In the genomic region with DNA sequence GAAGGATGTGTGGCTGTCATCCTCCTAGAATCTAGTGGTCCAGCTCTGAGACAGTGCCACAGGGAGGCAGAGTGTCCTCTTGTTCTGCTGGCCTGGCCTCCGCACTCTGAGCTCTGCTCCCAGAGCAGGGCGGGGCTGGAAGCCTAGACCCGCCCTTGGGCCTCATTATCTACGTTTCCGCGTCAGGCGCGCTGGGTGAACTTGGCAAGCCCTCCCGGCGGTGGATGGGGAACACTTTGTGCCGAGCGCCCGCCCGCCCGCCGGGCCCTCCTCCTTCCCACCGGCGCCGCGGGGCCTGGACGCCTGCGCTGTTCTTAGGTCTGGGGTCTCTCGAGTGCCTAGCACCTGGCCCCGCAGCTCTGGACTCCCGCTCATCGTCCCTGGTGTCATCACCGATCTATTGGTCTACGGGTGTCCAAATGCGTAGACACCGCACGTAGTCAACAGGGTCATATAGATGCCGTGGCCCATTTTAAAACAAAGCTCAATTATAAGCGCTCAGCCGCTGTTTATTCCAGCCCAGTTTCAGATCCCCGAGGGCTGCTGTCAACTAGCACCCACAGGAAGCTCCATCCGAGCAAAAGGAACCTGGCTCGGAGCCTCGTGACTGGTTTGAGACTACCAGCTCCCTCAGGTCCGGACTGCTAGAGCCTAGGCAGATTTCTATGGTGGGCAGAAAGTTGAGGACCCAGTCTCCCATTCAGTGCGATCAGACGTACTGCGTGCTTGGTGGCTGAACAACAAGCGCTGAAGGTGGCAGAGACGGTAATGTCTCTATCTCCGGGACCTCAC, we compare ENCODE assay signal across 8 mouse cellular contexts. TPM values are rescaled to one million over a fixed set of nuclear protein-coding genes. Genes with fewer than 3 reads are reported as not detected.
DNase-seq lines count a peak whose midpoint lies in the region; ATAC-seq and TF ChIP-seq lines count a peak whose summit lies in the region.

No protein-coding gene starts in this region.

- TF ChIP-seq EP300 in liver, postnatal 0 days (IDR thresholded peaks at IDR 0.05; ENCODE audit: low read depth), result peak; percentile 56; the same call in 1 of the 2 replicates
- TF ChIP-seq EP300 in stomach, postnatal 0 days (optimal IDR thresholded peaks at IDR 0.05), result no peak

- no peak for DNase-seq in ES-E14 (ENCODE audit: low read depth, low spot score)
- peak; percentile 90 to 93 for DNase-seq in cerebellum, adult 18-20 months
- peak; percentile 77 for DNase-seq in forebrain, postnatal 0 days
- peak; percentile 88 to 91 for DNase-seq in heart, postnatal 36 days
- DNase-seq in layer of hippocampus, adult 18-20 months (ENCODE audit: low spot score in 2 of 2), result peak; percentile 57 to 83
- DNase-seq in liver, postnatal 0 days, result peak; percentile 89
- peak; percentile 93 for DNase-seq in stomach, postnatal 0 days (ENCODE audit: low spot score)

- intact Hi-C loops in heart, postnatal 36 days (cut with DNase I), result loop anchor here (1.0 to 2.0 kb wide), 3 partner anchors 19 to 105 kb away; a partner anchor contains a TSS

- TF ChIP-seq CTCF in forebrain, postnatal 0 days (IDR thresholded peaks at IDR 0.05; ENCODE audit: low read depth), result peak; percentile 38; the same call in 1 of the 2 replicates
- peak; percentile 57 for TF ChIP-seq CTCF in liver, postnatal 0 days (IDR thresholded peaks at IDR 0.05; ENCODE audit: low read depth)
- peak; percentile 62 for TF ChIP-seq CTCF in stomach, postnatal 0 days (IDR thresholded peaks at IDR 0.05; ENCODE audit: low read depth)

- no peak overlapping the region for H3K27ac ChIP-seq in ES-E14 (ENCODE audit: insufficient read depth, low read depth, low read length, poor library complexity, severe bottlenecking)
- H3K27ac ChIP-seq in forebrain, postnatal 0 days (ENCODE audit: low read depth, low read length), result 0 out of 2 replicates have a peak overlapping the region, but pooled peaks have one; percentile 45
- H3K27ac ChIP-seq in liver, postnatal 0 days (ENCODE audit: low read depth), result peak overlapping the region; percentile 82
- H3K27ac ChIP-seq in neural tube, embryonic 12.5 days, result no peak overlapping the region
- H3K27ac ChIP-seq in stomach, postnatal 0 days (replicated peaks), result peak overlapping the region; percentile 67

- H3K4me3 ChIP-seq in ES-E14 (ENCODE audit: insufficient read depth in 1 of 2, low read depth in 1 of 2, low read length in 2 of 2, poor library complexity in 1 of 2, severe bottlenecking in 1 of 2), result peak overlapping the region; percentile 78 to 79
- peak overlapping the region; percentile 48 for H3K4me3 ChIP-seq in forebrain, postnatal 0 days (ENCODE audit: low read depth, low read length)
- peak overlapping the region; percentile 55 for H3K4me3 ChIP-seq in liver, postnatal 0 days (ENCODE audit: low read depth, low read length)
- peak overlapping the region; percentile 42 for H3K4me3 ChIP-seq in neural tube, embryonic 12.5 days
- peak overlapping the region; percentile 55 for H3K4me3 ChIP-seq in stomach, postnatal 0 days (ENCODE audit: low read depth, low read length)

- in situ Hi-C loops in ES-E14 (cut with MboI; ENCODE audit: low sequenced_read_pairs in 2 of 2, unreplicated experiment in 2 of 2), result no loop called here

- no peaks in the 10 kb centered on the region for H3K36me3 ChIP-seq in ES-E14 (ENCODE audit: control insufficient read depth, insufficient read depth, low read length, poor library complexity, severe bottlenecking)
- no peaks in the 10 kb centered on the region for H3K36me3 ChIP-seq in forebrain, postnatal 0 days (ENCODE audit: insufficient read depth)
- no peaks in the 10 kb centered on the region for H3K36me3 ChIP-seq in liver, postnatal 0 days (replicated peaks; ENCODE audit: insufficient read depth, low read length)
- no peaks in the 10 kb centered on the region for H3K36me3 ChIP-seq in neural tube, embryonic 12.5 days
- H3K36me3 ChIP-seq in stomach, postnatal 0 days (ENCODE audit: control insufficient read depth, insufficient read depth, low read length), result no peaks in the 10 kb centered on the region

- peak overlapping the region; percentile 96 for H3K4me2 ChIP-seq in forebrain, postnatal 0 days (ENCODE audit: low read depth)
- H3K4me2 ChIP-seq in liver, postnatal 0 days (ENCODE audit: low read depth, low read length), result peak overlapping the region; percentile 97
- peak overlapping the region; percentile 89 for H3K4me2 ChIP-seq in neural tube, embryonic 12.5 days (replicated peaks)
- H3K4me2 ChIP-seq in stomach, postnatal 0 days (replicated peaks; ENCODE audit: low read depth), result peak overlapping the region; percentile 97

- H3K9me3 ChIP-seq in ES-E14 (ENCODE audit: control insufficient read depth, insufficient read depth, low read depth, low read length), result no peaks in the 10 kb centered on the region
- no peaks in the 10 kb centered on the region for H3K9me3 ChIP-seq in forebrain, postnatal 0 days (ENCODE audit: low read length)
- no peaks in the 10 kb centered on the region for H3K9me3 ChIP-seq in liver, postnatal 0 days (ENCODE audit: low read length)
- no peaks in the 10 kb centered on the region for H3K9me3 ChIP-seq in neural tube, embryonic 12.5 days
- no peaks in the 10 kb centered on the region for H3K9me3 ChIP-seq in stomach, postnatal 0 days (ENCODE audit: control insufficient read depth, low read length)

- WGBS in forebrain, postnatal 0 days, result 2% methylated on average over 41 of the region's 45 CpGs
- WGBS in liver, postnatal 0 days (ENCODE audit: insufficient replicate concordance), result under 1% methylated on average over 41 of the region's 45 CpGs
- under 1% methylated on average over 45 of the region's 45 CpGs for WGBS in neural tube, embryonic 12.5 days
- WGBS in stomach, postnatal 0 days, result under 1% methylated on average over 44 of the region's 45 CpGs

- no peaks in the 10 kb centered on the region for H3K4me1 ChIP-seq in ES-E14 (ENCODE audit: control insufficient read depth in 2 of 2, insufficient read depth in 2 of 2, low read length in 2 of 2, poor library complexity in 1 of 2)
- no peaks in the 10 kb centered on the region for H3K4me1 ChIP-seq in forebrain, postnatal 0 days (ENCODE audit: insufficient read depth)
- H3K4me1 ChIP-seq in liver, postnatal 0 days (ENCODE audit: insufficient read depth), result peaks cover 24% of the 10 kb centered on the region
- peaks cover 36% of the 10 kb centered on the region for H3K4me1 ChIP-seq in neural tube, embryonic 12.5 days
- H3K4me1 ChIP-seq in stomach, postnatal 0 days (replicated peaks; ENCODE audit: control insufficient read depth, insufficient read depth), result peaks cover 4% of the 10 kb centered on the region; the same call in 1 of the 2 replicates

- ATAC-seq in forebrain, postnatal 0 days, result peak; percentile 84
- ATAC-seq in liver, postnatal 0 days, result peak; percentile 93
- peak; percentile 58 for ATAC-seq in neural tube, embryonic 12.5 days (ENCODE audit: low FRiP score, low read depth)
- ATAC-seq in stomach, postnatal 0 days (ENCODE audit: low FRiP score, low TSS enrichment), result peak; percentile 91

- H3K27me3 ChIP-seq in forebrain, postnatal 0 days (ENCODE audit: insufficient read depth, low read length), result peaks cover 4% of the 10 kb centered on the region; the same call in 1 of the 2 replicates
- H3K27me3 ChIP-seq in liver, postnatal 0 days (ENCODE audit: insufficient read depth, low read length), result peaks cover 48% of the 10 kb centered on the region
- peaks cover 35% of the 10 kb centered on the region for H3K27me3 ChIP-seq in neural tube, embryonic 12.5 days (replicated peaks)
- no peaks in the 10 kb centered on the region for H3K27me3 ChIP-seq in stomach, postnatal 0 days (ENCODE audit: control insufficient read depth, insufficient read depth, low read length)

- peak overlapping the region; percentile 21; the same call in 1 of the 2 replicates for H3K9ac ChIP-seq in ES-E14 (ENCODE audit: insufficient read depth, low read depth, low read length, poor library complexity, severe bottlenecking)
- peak overlapping the region; percentile 56 for H3K9ac ChIP-seq in forebrain, postnatal 0 days
- peak overlapping the region; percentile 66 for H3K9ac ChIP-seq in liver, postnatal 0 days (replicated peaks)
- peak overlapping the region; percentile 49; the same call in 1 of the 2 replicates for H3K9ac ChIP-seq in neural tube, embryonic 12.5 days
- peak overlapping the region; percentile 71 for H3K9ac ChIP-seq in stomach, postnatal 0 days (ENCODE audit: low read length)

TF ChIP-seq in ES-E14, 5 proteins besides CTCF, POLR2A, EP300 and RAD21:
- TF ChIP-seq ZC3H11A (IDR thresholded peaks at IDR 0.05; ENCODE audit: borderline replicate concordance, low read depth, low read length) (no peak), CHD2 (IDR thresholded peaks at IDR 0.05; ENCODE audit: low read depth, low read length) (no peak), ZNF384 (IDR thresholded peaks at IDR 0.05; ENCODE audit: low read depth, low read length) (no peak), MAFK (IDR thresholded peaks at IDR 0.05; ENCODE audit: insufficient read depth, low read depth, low read length) (no peak), HCFC1 (IDR thresholded peaks at IDR 0.05; ENCODE audit: borderline replicate concordance, insufficient read depth, low read length) (no peak)
TF ChIP-seq in ES-E14: peak in this region for 0.

RNA-seq across cellular contexts. Expression of a gene that starts 3.6 kb away (rescaled TPM):
- total RNA-seq in ES-E14 (2012; rRNA removed), result 1.1 and 2.0 TPM in 2 replicates
- total RNA-seq in forebrain, postnatal 0 days (2014; rRNA removed), result 4.0 TPM in 2 replicates
- 3.4 TPM in 2 replicates for polyA plus RNA-seq in forebrain, postnatal 0 days (2015; fragmentation: Nextera tagmentation; extraction: Ambion mirVana)
- total RNA-seq in heart, postnatal 36 days (2021), result 1 to 10 TPM; 1.1 to 1.4 TPM
- 1 to 10 TPM; 2.8 to 3.0 TPM for total RNA-seq in layer of hippocampus, adult 18-20 months (2021)
- 0.67 and 1.1 TPM in 2 replicates for polyA plus RNA-seq in liver, postnatal 0 days (2015; fragmentation: Nextera tagmentation; extraction: Ambion mirVana)
- 1.7 and 2.4 TPM in 2 replicates for polyA plus RNA-seq in neural tube, embryonic 12.5 days (2016; fragmentation: Nextera tagmentation; extraction: Ambion mirVana)
- 3.0 and 3.6 TPM in 2 replicates for polyA plus RNA-seq in stomach, postnatal 0 days (2015; fragmentation: Nextera tagmentation; extraction: Ambion mirVana)

RNA-seq across cellular contexts. Expression of a gene that starts 19.9 kb away (rescaled TPM):
- 51.3 and 68.1 TPM in 2 replicates for total RNA-seq in ES-E14 (2012; rRNA removed)
- total RNA-seq in forebrain, postnatal 0 days (2014; rRNA removed), result 12.7 and 19.0 TPM in 2 replicates
- 4.6 and 5.4 TPM in 2 replicates for polyA plus RNA-seq in forebrain, postnatal 0 days (2015; fragmentation: Nextera tagmentation; extraction: Ambion mirVana)
- 1 to 10 TPM; 6.1 to 6.6 TPM for total RNA-seq in heart, postnatal 36 days (2021)
- total RNA-seq in layer of hippocampus, adult 18-20 months (2021), result 10 to 100 TPM; 14.7 to 14.9 TPM
- polyA plus RNA-seq in liver, postnatal 0 days (2015; fragmentation: Nextera tagmentation; extraction: Ambion mirVana), result 1.3 and 1.6 TPM in 2 replicates
- polyA plus RNA-seq in neural tube, embryonic 12.5 days (2016; fragmentation: Nextera tagmentation; extraction: Ambion mirVana), result 9.8 and 11.4 TPM in 2 replicates
- polyA plus RNA-seq in stomach, postnatal 0 days (2015; fragmentation: Nextera tagmentation; extraction: Ambion mirVana), result 2.7 TPM in 2 replicates

Comparison
In these comparisons a context has a peak if more than half of its experiments do, and no peak if none do; other contexts are left out.
1. H3K27ac ChIP-seq: peak in forebrain, postnatal 0 days (single experiment), liver, postnatal 0 days (single experiment) and stomach, postnatal 0 days (single experiment); none in ES-E14 (single experiment) and neural tube, embryonic 12.5 days (single experiment).
2. H3K9ac ChIP-seq: peak in every context shown above with its lines; median percentile 71 in stomach, postnatal 0 days; 66 in liver, postnatal 0 days; 56 in forebrain, postnatal 0 days; 49 in neural tube, embryonic 12.5 days; 21 in ES-E14.
3. Peak in every context shown above with its lines, with median percentiles within 50 percentile points of each other: H3K4me3 ChIP-seq, ATAC-seq, H3K4me2 ChIP-seq and CTCF ChIP-seq.